Mouse (Mus musculus): ENCODE measurements around the gene Lrrc10.
"Not testable (repeated sequence)": the region's sequence is repeated elsewhere in the genome, so short reads cannot be mapped to it uniquely, and the experiment has no call there.

The Lrrc10 gene

DNA sequence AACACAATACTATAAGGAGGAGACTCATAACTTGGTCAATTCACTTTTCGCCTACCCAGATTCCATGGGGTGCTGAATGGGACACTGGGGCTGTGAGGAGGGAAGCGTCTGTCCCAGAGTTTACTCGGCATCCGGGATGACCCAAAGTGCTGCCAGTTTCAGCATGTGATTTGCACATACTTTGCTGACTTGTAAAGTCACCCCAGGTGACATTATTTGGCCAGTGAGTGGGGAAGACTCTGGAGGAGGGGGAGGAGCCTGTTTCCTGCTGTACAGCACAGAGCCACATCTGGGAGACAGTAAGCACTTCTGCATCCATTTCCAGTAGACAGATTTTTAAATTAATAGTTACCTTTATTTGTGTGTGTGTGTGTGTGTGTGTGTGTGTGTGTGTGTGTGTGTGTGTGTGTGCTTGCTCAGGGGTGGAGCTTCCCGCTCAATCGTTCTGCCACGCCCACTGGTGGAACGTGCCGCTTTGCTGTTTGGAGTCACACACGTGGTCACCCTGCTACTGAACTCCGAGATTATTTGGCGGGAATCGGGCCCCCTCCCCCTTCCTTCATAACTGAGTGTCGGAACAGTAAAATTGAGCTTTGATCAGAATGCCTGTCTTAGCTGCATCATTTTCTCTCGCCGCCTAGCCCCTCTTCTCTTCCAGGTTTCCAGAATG, 1.5 kb upstream of the Lrrc10 start:
- not testable (repeated sequence) for DNase-seq (ENCODE audit: low read depth, low spot score)

DNA sequence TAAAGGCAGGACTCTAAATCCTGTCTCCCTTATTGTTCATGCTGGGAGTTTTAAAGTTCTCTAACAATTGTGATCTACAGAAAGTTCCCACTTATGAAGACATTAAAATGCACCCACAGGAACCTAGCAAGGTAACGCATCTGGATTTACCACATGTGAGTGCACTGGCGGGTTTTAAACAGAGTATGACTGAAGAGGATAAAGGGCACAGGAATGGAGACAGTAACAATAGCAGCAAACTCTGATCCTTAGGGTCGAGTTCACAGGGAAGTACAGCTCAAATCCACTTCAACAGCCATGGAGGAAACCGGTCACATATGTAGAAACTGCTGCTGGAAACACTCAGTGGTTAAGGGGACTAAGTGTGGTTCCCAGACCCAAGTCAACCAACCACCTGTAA, 4.1 kb downstream of the Lrrc10 start:
- no peak for DNase-seq (ENCODE audit: low read depth, low spot score)

DNA sequence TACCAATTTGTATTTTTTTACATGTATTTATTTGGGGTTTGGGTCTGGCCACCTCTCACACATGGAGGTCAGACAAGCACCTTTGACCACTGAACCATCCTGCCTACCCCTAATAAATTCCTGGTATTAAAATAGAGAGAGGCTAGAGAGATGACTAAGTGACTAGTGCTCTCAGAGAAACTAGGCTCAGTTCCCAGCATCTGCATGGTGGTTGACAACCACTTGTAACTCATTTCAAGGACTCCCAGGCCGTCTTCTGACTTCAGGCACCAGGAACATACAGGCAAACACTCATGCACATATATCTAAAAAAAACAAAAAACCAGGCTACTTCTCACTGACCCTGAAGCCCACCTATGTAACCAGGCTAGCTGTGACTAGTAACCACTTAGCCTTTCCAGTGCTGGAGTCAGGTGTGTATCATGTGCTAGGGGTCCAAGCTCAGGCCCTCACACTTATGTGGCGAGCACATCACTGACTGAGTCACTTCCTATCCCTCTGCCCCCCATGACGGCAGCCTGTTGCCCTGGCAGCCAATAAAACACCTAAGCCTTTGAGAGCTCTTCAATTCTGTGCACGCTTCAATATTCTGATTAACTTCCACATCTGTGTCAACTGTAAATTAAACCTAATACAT, 4.9 kb downstream of the Lrrc10 start:
- no peak for DNase-seq (ENCODE audit: low read depth, low spot score)

DNA sequence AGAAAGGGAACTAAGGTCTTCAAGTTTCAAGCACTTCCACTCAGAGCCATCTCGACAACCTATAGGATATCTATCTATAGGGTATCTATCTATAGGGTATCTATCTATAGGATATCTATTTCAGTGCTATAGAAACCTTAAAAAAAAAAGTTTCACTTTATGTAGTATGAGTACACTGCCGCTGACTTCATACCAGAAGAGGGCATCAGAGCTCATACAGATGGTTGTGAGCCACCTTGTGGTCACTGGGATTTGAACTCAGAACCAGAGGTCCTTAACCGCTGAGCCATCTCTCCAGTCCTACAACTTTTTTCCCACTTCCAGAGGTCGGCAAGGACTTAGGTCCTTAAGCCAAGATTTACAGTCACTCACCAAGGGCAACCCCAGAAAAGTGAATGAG, 10.5 kb downstream of the Lrrc10 start:
- no peak for DNase-seq (ENCODE audit: low read depth, low spot score)

DNA sequence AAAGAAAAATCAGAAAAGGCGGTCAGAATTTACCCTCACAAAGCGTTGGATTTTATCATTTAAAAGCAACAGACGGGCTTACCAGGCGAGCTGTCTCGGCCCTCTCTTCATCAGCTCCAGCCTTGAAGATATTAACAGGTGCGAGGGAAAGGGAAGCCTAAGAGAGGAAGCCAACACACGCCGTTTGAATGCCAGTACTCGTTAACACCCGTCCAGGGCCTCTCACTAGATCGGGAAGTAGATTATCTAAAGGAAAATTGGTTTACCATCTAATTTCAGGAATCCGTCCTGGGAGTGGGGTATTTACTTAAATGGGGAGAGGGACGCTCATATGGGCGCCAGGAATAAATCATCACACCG, 17.7 kb downstream of the Lrrc10 start:
- DNase-seq (ENCODE audit: low read depth, low spot score), result no peak

DNA sequence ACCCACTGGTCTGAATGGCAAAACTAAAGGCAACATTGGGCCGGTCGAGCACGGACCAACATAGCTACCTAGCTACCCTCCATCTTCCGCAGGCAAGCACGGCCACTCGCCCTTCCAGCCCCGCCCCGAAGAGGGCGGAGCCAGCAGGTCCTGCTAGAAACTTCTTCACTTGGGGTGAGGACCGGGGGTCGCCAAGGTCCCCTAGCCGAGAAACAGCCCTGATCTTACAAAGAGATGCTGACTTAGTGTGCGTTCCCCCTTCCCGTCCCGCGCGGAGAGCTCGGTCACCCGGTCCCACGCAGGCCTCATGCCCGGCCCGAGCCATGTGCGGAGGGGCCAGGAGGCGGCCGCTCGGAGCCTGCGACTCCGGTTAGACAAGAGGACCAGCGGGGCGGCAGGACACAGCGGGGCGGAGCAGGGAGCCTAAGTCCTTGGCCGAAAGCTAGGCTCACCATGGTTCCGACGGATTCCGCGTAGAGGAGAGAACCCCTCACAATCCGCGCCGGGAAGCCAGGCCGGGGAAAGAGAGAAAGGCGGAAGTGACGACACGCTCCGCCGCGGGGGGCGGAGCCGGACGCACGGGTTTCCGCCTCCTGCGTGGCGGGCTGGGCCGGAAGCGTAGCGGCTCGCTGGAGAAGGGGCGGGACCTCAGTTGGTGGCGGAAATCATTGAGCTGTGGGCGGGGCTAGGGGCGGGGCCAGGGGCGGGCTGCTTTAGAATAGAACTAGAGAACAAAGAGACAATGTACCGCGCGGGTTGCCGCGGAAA, 18.3 kb downstream of the Lrrc10 start, which contains the start of gene Cct2:
Cct2 (minus strand) TSS at position 561 of the 768 bp plus-strand sequence.
- DNase-seq (ENCODE audit: low read depth, low spot score), result peak; percentile 95

DNA sequence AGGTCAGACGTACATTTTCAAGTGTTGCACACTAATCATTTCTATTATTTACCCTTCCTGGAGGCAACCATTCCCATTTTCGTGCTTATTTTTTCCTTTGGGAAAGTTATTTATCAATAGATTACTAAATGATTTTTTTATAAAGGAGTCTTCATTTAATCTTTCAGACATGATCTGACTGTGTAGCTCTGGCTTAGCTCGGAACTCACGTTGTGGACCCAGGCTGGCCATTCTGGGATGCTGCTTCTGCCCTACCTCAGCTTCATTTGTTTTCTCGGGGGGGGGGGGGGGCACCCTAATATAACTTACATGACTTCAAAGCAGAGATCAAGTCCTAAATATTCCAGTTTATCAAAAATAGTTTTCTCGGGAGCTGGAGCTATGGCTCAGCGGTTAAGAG, 18.9 kb downstream of the Lrrc10 start:
- DNase-seq (ENCODE audit: low read depth, low spot score), result peak; percentile 19

DNA sequence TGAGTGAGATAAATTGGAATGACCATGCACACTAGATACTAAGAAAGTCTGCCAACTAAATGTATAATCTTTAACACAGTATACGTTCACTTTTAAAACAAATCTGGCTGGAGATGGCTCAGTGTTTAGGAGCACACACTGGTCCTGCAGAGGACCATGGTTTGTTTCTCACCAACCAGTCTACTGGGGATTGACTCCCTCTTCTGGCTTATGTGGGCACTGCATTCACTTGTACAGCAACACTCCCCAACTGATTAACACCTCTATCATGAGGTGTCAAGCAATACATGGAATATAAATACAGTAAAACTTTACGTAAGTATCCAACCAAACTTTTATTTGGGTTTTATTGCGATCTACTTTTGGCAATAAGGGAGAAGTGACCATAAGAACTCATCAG, 24.0 kb downstream of the Lrrc10 start:
- no peak for DNase-seq (ENCODE audit: low read depth, low spot score)

DNA sequence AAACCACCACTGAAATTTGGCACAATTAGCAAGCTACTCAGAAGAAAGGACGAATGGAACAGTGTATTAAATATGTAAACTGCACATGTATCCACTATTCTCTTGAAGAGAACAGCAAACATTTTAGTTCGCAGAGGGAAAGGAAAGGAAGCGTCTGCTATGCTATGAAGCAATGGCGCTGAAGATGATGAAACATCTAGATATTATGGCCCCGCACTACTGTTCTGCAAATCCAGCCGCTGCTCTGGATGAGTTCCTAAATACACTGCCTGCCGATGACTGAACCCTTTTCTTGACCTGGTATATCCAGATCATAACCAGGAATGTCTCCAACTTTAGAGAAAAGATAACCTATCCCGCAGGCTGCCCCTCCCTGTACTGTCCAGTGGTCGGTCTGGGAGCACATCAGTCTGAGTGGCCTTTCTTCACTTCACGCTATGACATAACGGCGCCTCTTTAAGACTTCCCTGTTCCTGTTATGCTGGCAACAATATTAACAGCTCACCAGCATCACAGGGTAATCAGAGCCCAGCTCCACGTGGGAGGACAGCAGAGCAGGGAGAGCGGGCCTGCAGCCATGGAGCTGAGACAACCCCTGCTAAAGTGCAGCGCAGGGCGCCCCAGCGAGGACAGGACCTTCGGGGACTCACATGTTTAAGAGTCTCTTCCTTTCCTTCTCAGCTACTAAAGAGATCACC, 27.2 kb downstream of the Lrrc10 start:
- no peak for DNase-seq (ENCODE audit: low read depth, low spot score)

DNA sequence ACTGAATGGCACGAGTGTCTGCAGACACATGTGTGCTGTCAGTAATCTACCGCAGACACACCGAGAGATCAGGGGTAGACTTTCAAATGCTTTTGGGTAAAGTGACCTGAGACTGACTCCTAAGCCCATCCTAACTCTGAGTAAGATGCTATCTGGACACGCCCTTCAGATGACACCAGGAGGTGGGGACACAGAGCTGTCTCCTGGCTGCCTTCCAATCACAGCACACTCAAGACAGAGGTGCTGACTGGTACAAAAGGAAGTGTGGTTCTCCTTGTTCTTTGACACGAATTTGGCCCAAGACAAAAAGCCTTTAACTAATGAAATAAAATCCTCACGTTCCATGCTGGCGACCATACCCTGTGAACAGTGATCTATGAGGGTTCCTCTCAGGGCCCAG, 28.0 kb downstream of the Lrrc10 start:
- no peak for DNase-seq (ENCODE audit: low read depth, low spot score)

DNA sequence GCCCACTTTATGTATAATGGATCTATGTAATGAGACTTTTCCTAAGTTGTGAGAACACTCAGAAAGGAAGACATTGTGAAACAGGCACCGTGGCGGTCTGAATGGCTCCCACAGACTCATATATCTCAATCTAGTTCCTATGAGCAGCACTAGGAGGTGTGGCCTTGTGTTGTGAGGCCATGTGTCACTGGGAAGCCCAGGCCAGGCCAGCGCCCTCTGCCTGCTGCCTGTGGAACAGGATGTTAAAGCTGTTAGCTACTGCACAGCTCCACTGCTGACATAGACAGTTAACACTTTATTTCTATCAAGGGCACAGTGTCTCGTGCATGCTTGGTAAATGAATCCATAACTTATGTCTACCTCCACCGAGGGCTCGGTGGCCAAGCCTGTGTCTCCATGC, 33.1 kb downstream of the Lrrc10 start:
- no peak for DNase-seq (ENCODE audit: low read depth, low spot score)

DNA sequence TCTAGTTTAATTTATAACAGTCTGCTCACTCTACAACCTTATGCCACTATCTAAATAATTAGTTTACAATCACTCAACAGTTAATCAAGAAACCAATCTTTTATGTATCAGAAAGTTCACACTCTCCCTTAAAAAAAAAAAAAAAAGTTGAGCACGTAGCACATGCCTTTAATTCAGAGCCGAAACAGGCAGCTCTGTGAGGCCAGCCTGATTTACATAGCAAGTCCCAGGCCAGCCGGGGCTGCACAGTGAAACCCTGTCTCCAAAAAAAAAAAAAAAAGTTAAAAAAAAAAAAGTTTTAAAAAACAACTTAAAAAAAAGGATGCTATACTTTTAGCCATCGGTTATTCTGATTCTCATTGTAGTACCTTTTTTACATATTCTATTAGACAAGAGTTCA, 36.2 kb downstream of the Lrrc10 start:
- DNase-seq (ENCODE audit: low read depth, low spot score), result no peak

DNA sequence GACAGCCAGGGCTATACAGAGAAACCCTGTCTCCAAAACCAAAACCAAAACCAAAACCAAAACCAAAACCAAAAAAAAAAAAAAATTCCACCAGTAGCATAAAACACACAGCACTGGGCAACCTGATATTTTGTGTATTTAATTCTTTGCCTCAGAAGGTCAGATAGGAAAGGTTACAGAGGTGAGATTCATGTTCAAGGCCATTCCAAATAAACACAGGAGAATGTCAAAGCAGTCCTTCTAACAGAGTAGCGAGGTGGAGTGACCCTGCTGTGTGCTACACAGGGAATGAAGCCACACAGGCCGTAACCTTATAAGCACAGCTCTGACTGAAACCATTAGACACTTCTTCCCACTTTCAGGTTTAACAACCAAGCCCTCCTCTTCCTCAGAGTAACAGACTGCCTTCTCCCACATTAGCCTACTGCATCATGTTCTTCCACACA, 36.8 kb downstream of the Lrrc10 start:
- no peak for DNase-seq (ENCODE audit: low read depth, low spot score)

DNA sequence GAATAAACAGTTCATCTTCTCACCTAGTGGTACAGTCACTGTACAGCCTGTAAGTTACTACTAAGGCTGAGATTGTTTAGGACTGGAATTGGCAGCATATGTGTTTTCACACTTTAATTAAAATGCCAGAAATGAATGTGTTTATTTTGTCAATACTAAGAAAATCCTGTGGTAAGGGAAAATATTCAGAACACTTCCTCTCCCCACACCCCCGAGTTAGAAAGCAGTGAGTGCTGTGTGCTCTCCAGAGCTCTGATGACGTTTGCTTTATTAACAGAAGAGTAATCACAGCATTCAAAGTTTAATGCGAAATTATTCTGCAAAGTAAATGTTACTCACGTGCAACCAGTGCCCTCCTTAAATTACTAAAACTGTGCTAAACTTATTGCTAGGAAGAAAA, 44.5 kb downstream of the Lrrc10 start:
- no peak for DNase-seq (ENCODE audit: low read depth, low spot score)

DNA sequence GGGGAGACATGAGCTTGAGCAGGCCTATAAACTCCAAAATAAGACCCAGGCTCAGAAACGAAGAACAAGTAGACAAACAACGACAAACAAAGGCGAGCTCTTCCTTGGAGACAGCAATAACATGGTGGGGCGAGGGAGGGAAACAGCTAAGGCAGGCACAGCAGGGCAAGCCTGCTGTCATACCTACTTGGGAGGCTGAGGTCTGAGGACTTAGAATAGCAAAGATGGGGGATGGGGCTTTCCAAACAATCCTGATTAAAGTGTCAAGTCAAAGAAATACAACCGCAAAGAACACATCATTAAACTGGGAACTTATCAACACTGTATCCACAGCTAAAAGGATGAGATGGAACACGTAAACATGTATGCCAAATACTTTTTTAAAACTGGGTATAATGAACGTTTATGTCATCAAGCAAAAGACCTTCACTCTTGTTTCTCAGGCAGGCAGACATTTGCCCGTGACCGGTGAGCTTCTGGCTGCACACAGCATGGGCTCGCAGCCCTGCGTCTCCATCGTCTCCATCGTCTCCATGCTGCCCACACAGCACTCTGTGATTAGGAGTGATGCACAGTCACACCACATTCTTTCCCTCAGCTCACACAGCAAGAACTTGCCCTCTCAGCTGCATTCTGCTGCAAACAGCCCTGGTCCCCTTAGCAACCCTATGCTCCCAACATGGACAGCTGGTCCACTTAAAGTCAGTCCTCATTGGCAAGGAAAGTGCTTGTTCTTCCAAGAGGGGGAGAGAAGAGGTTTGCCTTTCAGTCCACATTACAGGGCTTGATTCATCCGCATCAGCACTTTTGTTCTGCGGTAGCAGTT, 49.6 kb downstream of the Lrrc10 start:
- DNase-seq (ENCODE audit: low read depth, low spot score), result no peak

DNA sequence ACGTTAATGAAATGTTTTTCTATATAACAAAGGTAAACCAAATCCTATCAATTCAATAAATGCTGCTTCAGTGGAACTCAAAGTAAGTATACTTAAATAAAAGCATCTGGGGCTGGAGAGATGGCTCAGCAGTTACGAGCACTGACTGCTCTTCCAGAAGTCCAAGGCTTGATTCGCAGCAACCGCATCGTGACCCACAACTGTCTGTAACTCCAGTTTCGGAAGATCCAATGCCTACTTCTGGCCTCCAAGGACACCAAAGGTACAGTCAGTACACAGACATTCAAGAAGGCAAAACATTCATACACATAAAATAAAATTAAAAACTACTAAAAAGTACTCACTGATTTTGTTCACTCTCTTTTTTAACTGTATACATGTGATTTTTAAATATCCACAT, 51.0 kb downstream of the Lrrc10 start:
- no peak for DNase-seq (ENCODE audit: low read depth, low spot score)

Data from retina, postnatal 7 days (tissue).